Mouse (Mus musculus) G1E (cell line): Measurements from ENCODE around the gene Bahcc1. TPM values are rescaled to one million over a fixed set of nuclear protein-coding genes. Genes with fewer than 3 reads are reported as not detected.
A peak's percentile ranks its signal among the peaks of the same experiment; 100 is the strongest.

ENCODE experiments used
- ATAC-seq: 2 replicates; pipeline ENCODE4 v1.8.0; 2016; ENCODE audit warnings: mild to moderate bottlenecking; ENCODE audit not compliant: insufficient number of reproducible peaks, poor library complexity, low FRiP score, severe bottlenecking; ENCODE audit errors: extremely low read depth
- DNase-seq: peaks from one replicate; pipeline ENCODE4 v3.0.0; 2012; ENCODE audit warnings: low spot score
- H3K27me3 ChIP-seq: 2 replicates; pipeline ENCODE4 v1.6.1; 2012; ENCODE audit warnings: mild to moderate bottlenecking, low read length, inconsistent platforms; ENCODE audit not compliant: insufficient read depth
- H3K36me3 ChIP-seq: replicated peaks from 2 replicates; pipeline ENCODE3; 2012; ENCODE audit warnings: mild to moderate bottlenecking, inconsistent platforms
- H3K4me1 ChIP-seq: 2 replicates; pipeline ENCODE4 v1.6.1; 2012; ENCODE audit warnings: low read depth, low read length, inconsistent platforms, mixed read lengths; ENCODE audit not compliant: insufficient read depth
- H3K4me3 ChIP-seq: 2 replicates; pipeline ENCODE4 v1.5.1; 2012; ENCODE audit warnings: low read depth, mild to moderate bottlenecking, inconsistent platforms, low read length, moderate library complexity, mixed read lengths
- H3K9me3 ChIP-seq: replicated peaks from 2 replicates; pipeline ENCODE4 v1.6.1; 2012; ENCODE audit warnings: inconsistent platforms
- CTCF ChIP-seq: IDR thresholded peaks from 2 replicates; pipeline ENCODE4 v1.5.1; 2012; ENCODE audit warnings: low read depth, low read length, inconsistent platforms, mixed read lengths
- GATA1 ChIP-seq: IDR thresholded peaks from 2 replicates; pipeline ENCODE4 v1.6.1; 2012; ENCODE audit warnings: borderline replicate concordance, low read length, inconsistent platforms, mixed read lengths
- GATA2 ChIP-seq: IDR thresholded peaks from 2 replicates; pipeline ENCODE4 v1.6.1; 2012; ENCODE audit warnings: low read depth, low read length, inconsistent platforms, borderline replicate concordance
- POLR2AphosphoS5 ChIP-seq: IDR thresholded peaks from 2 replicates; pipeline ENCODE4 v1.6.1; 2012; ENCODE audit warnings: low read depth, low read length, inconsistent platforms; ENCODE audit not compliant: insufficient replicate concordance
- TAL1 ChIP-seq: conservative IDR thresholded peaks from 2 replicates; pipeline ENCODE4 v1.6.1; 2012; ENCODE audit warnings: low read depth, low read length, inconsistent platforms, mixed read lengths
- polyA plus RNA-seq: library from polyadenylated mRNA; stranded (reverse); fragments of >175 nt; gene quantifications from 2 replicates; pipeline ENCODE4 v1.2.3, GENCODE M21; 2012
- total RNA-seq, 2 experiments: library from RNA; stranded (forward) in 1 of 2; stranded (reverse) in 1 of 2; fragments of 200-1000 nt in 1 of 2; fragments of >200 nt in 1 of 2; fragmentation: Nextera tagmentation in 1 of 2; gene quantifications; 2 replicates each; pipeline ENCODE4 v1.2.3; 2014 to 2017

Bahcc1 gene
- total and polyA plus RNA-seq, 3 experiments, result 0.05 to 0.50 TPM; not detected in 1

DNA sequence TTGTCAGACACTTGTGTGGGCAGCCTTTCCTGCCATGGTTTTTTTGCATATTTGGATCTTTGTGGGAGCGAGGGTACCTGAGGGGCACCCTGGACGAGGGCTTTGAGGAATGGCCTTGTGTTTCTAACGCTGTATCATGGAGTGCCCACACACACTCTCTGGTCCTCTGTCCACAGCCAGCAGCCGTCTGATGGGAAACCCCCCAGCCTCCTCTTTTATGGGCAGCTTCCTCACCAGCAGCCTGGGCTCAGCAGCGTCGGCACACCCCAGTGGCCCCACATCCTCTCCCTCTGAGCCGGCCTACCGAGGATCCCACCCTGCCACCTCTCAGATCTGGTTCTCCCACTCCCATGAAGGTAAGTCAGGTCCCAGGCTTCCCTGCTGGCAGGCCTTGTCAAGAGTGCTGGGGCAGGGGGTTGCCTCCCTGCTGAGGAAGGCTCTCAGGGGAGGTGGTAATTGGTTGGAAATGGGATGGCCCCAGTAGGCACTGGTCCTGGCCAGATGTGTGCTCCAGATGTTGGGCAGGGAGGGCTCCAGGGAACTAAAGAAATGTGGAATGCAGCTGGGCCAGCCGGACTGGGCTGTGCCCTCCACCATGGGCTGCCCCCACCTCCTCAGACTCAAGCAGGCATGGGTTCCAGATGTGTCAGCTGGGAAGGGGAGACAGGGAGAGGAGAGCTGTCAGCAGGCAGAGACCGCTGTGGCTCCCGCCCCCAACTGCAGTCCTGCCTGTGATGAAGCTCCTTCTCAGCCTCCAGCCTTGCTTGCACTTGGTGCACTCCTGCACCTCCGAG is 26.3 kb downstream of the Bahcc1 start:
- ATAC-seq (no peak), DNase-seq (no peak)
- no peaks in the 10 kb centered on the region for H3K9me3 ChIP-seq
- peaks cover 47% of the 10 kb centered on the region for H3K27me3 ChIP-seq
- no peaks in the 10 kb centered on the region for H3K36me3 ChIP-seq
- no peak for TF ChIP-seq CTCF
- TF ChIP-seq GATA2, result no peak
- TF ChIP-seq GATA1, result no peak
- TF ChIP-seq POLR2AphosphoS5, result no peak
- no peak for TF ChIP-seq TAL1
- H3K4me1 ChIP-seq, result no peaks in the 10 kb centered on the region
- no peak overlapping the region for H3K4me3 ChIP-seq

DNA sequence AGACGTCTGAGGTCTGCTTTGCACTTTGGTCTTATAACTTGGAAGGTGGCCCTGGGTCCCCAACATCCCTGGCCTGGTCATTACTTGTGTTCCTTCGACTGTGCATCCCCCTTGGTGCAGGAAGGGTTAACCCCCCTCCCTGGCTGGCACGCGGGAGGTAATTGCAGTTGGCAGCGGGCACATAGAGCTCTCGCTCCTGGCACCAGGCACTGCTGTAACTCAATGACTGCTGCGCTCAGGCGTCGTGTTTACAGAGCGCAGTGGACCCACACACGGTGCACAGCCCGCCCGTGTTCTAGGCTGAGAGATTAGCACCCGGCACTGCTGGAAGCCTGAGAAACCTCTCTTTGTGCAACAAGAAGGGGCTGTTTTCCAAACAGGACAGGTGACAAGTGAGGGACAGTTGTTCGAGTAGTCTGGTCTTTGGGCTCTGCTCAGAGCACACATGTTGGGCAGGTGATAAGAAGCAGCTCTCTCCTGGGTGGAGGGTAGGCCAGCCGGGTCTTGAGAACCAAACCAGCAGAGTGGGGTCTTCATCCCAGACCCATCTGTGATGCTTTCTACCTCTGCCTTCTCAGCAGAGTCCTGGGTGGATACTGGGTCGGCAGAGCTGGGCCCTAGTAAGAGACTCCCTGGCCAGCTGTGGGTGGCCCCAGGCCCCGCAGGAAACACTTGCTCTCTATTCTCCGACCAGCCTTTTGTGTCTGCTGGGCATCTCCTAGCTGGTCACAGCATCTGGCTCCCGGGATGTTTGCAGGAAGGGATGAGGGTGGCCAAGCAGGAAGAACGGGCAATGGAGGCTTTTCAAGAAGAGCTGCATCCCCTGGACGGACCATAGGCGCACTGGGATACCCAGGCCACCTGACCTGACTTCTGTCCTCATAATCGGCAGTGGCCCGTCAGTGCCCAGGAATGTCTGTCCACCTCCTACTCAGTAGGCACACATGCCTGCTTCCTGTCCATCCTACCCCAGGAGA is 27.3 kb downstream of the Bahcc1 start:
- no peak for ATAC-seq
- no peak for DNase-seq
- H3K36me3 ChIP-seq, result no peaks in the 10 kb centered on the region
- TF ChIP-seq POLR2AphosphoS5, result no peak
- no peak for TF ChIP-seq GATA2
- TF ChIP-seq TAL1, result no peak
- no peak for TF ChIP-seq GATA1
- TF ChIP-seq CTCF, result no peak
- no peaks in the 10 kb centered on the region for H3K4me1 ChIP-seq
- peaks cover 47% of the 10 kb centered on the region; the same call in 1 of the 2 replicates for H3K27me3 ChIP-seq
- no peak overlapping the region; the same call in 1 of the 2 replicates for H3K4me3 ChIP-seq
- H3K9me3 ChIP-seq, result no peaks in the 10 kb centered on the region

DNA sequence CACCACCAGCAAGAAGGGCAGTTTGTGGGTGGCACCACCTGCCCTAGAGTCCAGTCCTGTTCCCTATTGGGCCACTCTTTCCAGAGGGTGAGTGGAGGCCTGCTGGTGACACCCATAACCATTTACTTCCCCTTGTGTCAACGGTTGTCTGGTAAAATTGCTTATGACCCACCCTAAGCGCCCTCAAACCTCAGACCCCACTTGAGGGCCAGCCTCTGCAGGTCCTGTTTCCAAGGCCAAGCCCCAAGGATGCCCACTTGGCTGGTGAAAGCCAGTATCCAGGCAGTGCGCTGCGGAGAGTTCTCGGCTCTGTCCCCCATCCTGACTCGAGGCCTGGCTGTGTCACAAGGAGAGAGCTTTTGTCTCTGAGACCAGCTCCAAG is 28.0 kb downstream of the Bahcc1 start:
- ATAC-seq, result no peak

DNA sequence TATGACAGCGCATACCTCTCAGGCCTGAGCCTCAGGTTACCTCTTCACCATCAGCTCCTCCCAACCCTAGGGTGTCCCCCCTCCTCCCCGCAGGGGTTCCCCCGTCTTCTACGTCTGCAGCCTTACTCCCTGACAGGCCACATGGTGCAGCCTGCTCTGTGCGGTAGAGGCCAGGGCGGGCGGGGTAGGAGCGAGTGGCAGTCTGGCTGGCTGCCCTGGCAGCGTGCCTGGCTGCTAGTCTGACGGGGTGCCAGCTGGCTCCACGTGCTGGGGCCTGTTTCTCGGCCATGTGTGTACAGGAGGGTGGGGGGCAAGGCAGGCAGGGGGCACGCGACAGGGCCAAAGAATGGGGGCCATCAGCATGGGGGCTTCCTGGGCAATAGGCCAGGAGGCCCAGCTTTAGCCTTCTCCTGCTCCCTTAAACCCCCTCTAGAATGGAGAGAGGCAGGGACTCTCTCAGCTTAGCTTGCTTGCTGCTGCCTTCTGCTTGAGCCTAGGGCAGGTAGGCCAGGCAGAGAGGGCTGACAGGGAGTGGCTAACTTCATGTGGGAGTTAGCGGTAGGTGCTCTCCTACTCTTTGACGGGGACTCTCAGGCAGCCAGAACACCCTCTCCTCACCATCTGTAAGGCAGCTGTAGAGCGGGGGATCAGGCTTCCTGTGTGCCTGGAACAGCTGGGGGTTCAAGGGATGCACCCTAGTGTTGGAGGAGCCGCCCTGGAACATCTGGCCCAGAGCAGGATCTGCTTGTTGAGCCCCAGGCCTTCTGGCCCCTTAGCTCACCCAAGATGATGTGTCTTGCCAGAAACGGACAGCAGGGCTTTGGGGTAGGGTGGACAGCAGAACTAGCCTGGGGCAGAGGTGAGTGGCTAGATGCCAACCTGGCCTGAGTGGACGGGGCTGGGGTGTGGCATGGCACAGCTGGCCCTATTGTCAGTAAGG is 28.9 kb downstream of the Bahcc1 start:
- no peak for TF ChIP-seq TAL1
- TF ChIP-seq CTCF, result no peak
- Histone ChIP-seq H3K9me3 (no peaks in the 10 kb centered on the region), H3K27me3 (peaks cover 49% of the 10 kb centered on the region; the same call in 1 of the 2 replicates), H3K4me1 (no peaks in the 10 kb centered on the region), H3K36me3 (no peaks in the 10 kb centered on the region), H3K4me3 (no peak overlapping the region)
- DNase-seq (peak; percentile 25), ATAC-seq (no peak)

More for the DNA sequence above, 28.0 kb downstream of the Bahcc1 start:
- peaks cover 49% of the 10 kb centered on the region; the same call in 1 of the 2 replicates for H3K27me3 ChIP-seq
- no peaks in the 10 kb centered on the region for H3K36me3 ChIP-seq
- no peak overlapping the region; the same call in 1 of the 2 replicates for H3K4me3 ChIP-seq
- TF ChIP-seq GATA1 (no peak), GATA2 (no peak), POLR2AphosphoS5 (no peak), CTCF (no peak), TAL1 (no peak)
- no peaks in the 10 kb centered on the region for H3K4me1 ChIP-seq
- H3K9me3 ChIP-seq, result no peaks in the 10 kb centered on the region
- no peak for DNase-seq

DNA sequence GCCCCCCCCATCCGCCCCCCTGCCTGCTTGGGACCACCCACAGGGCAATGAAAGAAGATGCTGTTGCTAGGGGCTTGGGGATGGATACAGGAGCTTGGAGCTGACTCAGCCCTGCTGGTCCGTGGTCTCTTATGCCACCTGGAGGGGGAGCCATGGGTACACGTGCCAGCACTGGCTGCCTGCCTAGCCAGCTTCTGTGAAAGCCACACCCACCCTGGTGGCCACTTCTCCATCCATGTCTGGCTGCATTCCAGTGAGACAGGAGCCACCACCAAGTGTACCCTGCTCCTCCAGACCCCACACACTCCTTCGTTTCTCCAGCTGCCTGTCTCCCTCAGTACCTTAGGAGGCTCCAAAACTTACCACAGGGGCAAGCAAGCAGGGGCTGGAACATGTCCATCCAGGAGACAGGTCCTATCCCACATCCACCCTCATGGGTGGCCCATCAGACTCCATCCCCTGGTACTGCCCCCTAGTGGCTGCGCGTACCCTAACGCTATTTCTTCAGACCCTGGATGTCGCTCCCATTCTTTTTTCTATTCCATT is 29.7 kb downstream of the Bahcc1 start:
- DNase-seq, result peak; percentile 50
- TF ChIP-seq GATA2, result no peak
- no peak for TF ChIP-seq GATA1
- peak; percentile 66 for TF ChIP-seq CTCF
- TF ChIP-seq POLR2AphosphoS5, result no peak

More for the DNA sequence above, 29.7 kb downstream of the Bahcc1 start:
- Histone ChIP-seq H3K9me3 (no peaks in the 10 kb centered on the region), H3K27me3 (peaks cover 42% of the 10 kb centered on the region; the same call in 1 of the 2 replicates), H3K4me3 (no peak overlapping the region), H3K36me3 (no peaks in the 10 kb centered on the region), H3K4me1 (no peaks in the 10 kb centered on the region)
- ATAC-seq, result no peak
